Mouse (Mus musculus) kidney, postnatal 36 days (tissue): ENCODE data around the gene Mia3.
"Not testable (repeated sequence)": the region's sequence is repeated elsewhere in the genome, so short reads cannot be mapped to it uniquely, and the experiment has no call there.

ENCODE experiments used
- DNase-seq, 2 experiments: peaks; one replicate each; pipeline ENCODE4 v3.0.0; 2021 to 2022; ENCODE audit warnings: mixed read lengths in 2 of 2

Mia3 gene

DNA sequence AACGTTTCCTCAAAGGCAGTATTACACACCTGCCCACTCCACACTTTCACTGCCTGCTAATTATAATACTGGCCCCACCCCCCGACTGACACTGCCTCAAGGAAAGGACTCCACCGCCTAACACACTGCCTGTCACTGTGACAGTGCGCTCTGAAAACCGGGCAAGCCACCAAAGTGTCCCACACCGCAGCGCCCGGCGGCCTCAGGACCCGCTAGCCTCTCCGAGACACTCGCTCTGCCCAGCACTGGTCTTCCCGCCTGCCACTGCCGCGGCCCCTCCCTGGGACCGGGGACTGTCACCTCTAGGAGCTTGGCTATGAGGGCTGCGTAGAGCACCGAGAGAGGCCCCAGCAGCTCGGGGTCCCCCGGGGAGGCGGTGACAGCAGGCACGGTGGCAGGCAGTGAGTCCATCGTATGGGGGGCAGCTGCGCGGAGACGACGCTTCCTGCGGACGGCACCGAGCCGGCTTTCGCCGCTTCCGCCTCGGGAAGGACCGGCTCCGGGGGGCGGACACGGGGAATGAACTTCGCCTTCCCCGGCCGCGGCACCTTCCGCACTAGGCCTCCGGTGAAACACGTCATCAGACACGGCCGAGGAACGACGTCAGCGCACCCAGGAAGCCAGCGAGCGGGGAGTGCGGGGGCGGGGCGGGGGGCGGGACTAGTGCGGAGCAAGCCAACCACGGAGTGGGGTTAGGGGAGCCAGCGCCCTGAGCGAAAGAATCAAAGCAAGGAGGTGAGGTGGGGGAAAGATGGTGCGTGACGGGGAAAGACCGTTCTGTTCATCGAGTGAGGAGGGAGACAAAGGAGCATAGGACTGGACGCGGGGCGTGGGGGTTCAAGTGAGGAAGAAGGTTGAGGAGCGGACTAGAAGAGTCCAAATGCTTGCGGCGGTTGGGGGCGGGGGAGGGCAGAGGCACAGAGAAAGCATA, 24.2 kb downstream of the Mia3 start:
- DNase-seq, result peak; percentile 94 to 96

DNA sequence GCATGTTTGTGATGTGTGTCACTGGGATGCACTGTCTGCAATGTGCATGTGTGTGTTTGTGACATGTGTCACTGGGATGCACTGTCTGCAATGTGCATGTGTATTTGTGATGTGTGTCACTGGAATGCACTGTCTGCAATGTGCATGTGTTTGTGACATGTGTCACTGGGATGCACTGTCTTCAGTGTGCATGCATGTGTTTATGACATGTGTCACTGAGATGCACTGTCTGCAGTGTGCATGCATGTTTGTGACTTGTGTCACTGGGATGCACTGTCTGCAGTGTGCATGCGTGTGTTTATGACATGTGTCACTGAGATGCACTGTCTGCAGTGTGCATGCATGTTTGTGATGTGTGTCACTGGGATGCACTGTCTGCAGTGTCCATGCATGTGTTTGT, 26.5 kb downstream of the Mia3 start:
- DNase-seq, result not testable (repeated sequence)

DNA sequence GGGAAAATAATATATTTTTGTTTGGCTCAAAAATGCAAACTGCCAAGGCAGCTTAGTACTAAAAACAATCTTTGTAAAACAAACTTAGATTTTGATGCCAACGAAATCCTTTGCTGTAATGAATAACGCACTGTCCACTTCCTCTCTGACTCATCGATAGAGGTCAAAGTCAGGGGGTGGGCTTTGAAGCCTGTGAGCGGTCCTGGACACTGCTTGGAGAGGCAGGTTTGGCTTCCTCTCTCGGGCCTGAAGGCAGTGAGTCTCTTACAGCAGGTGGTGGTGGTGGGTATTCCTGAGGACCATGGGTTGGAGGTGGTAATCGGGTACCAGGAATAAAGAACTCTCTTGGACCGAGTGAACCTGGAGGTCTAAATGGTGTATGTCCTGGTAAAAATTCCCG, 42.2 kb downstream of the Mia3 start:
- no peak for DNase-seq

DNA sequence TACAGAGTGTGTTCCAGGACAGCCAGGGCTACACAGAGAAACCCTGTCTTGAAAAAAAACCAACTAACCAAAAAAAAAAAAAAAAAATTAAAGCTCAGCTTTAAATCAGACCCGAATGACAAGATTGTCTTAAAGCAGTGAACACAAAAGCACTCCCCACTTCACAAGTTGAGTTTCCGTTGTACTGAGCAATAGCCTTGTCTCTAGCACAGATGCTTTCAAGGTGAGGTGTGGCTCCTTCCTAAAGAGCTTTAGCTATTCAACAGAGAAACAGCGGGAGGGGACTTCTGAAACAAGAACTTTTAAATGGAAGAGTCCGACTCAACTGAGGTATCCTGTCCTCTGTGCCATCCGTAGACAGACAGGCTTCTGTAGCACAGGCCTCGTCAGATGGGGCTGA, 44.9 kb downstream of the Mia3 start:
- no peak for DNase-seq

DNA sequence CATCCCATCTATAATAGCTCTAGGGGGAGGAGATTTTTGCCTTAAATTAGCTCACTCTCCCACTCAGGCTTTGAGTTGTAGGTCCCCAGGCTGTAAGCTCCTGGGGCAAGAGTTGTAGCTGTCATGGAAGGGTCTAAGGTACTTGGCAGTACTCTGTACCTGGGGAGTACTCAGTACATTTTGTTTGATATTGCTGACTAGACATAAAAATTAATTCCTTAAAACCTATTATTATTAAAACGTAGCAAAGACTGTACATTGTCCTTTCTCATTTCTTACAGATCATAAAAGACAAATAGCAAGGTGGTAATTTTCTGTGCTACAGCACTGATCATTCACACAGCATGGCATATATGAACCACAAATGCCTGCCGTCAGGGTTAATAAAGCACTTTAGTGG, 45.4 kb downstream of the Mia3 start:
- no peak for DNase-seq

DNA sequence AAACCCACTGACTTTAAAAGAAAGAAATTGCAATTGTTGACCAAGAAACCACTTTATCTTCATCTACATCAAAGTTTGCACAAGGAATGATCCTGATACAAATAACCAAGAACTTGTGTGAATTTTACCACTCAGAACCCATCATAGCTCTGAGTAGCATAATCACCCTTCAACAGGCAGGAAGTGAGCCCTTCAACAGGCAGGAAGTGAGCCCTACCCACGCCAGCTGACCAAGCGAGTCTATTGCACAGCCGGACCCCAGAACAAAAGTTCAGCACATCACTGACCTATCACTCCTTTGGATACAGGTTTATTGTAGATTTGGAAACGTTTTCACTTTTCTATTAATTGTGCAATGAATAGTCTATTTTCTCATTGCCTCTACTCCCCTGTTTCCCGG, 46.9 kb downstream of the Mia3 start:
- not testable (repeated sequence) for DNase-seq

DNA sequence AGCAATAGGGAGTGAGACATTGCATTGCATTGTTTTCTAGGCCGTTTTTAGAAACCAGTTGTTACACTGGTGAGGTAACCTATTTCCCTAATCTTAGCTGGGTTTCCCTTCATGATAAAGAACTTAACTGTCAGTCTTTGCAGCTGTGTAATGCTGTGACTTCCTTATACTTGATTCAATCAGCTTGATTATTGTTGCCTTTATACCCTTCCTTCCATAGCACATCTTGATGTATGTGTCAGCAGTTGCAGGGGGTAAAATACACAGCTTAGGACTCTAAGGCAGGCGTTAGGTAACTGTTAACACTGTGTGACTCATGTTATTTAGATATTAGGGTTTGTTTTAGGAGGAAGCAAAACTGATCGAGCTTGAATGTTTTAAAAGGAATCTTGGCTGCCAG, 48.6 kb downstream of the Mia3 start:
- DNase-seq, result no peak

DNA sequence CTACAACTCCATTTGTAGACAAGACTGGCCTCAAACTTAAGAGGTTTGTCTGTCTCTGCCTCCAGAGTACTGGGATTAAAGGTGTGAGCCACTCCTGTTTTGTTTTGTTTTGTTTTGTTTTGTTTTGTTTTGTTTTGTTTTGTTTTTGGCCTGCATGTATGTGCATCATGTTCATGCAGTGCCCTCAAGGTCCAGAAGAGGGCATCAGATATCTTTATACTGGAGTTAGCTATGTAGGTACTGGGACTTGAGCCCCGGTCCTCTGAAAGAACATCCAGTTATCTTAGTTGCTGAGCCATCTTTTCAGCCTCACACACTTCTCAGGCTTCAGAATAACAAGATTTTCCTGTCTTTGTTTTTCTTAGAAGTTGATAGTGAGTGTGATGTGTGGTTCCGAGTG, 53.6 kb downstream of the Mia3 start:
- peak in 1 of 2 experiments; percentile 53 for DNase-seq

DNA sequence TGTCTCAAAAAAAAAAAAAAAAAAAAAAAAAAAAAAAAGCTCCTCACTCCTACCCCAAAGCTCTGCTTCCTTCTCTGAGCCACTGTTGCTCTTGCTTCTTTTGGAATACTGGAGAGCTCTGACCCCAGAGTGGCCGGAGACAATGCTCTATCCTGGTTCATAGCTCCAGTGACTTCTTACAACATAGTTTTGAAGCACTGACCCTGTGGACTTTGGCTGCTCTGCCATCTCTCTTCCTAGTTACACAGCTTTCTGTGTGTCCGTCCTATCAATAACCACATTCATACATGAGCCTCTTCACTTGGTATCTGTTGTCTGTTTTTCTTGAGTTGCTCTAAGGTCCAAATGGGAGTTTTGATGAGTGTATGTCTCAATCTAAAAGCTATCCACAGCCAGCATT, 57.3 kb downstream of the Mia3 start:
- no peak for DNase-seq

DNA sequence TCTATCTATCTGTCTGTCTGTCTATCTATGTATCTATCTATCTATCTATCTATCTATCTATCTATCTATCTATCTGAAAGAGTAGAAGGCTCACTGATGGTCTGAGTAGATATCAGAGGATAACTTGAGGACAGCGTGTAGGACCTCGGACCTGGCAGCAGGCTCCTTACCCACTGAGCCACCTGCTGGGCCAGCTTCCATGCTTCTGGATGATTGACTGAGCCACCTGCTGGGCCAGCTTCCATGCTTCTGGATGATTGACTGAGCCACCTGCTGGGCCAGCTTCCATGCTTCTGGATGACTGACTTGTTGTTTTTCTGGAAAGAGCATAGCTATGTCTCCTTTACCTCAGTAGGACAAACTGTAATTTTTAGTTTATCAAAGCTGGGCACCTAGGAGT, 59.8 kb downstream of the Mia3 start:
- not testable (repeated sequence) for DNase-seq

DNA sequence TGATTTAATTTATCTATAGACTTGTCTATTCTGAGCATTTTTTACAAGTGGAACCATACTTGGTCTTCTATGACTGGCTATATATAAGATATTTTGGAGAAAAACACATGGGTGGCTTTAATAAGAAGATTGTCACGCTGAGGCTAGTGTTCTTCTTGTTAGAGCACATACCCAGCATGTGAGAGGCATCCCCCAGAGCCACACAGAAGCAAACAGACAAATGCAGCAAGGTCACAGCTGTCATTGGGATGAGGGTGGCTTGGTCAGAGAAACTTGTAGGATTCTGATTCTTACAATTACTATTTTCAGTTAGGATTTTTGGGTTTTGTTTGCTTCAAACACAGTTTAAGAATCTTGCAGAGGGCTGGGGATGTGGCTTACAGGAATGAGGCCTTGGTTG, 60.9 kb downstream of the Mia3 start:
- DNase-seq, result no peak

DNA sequence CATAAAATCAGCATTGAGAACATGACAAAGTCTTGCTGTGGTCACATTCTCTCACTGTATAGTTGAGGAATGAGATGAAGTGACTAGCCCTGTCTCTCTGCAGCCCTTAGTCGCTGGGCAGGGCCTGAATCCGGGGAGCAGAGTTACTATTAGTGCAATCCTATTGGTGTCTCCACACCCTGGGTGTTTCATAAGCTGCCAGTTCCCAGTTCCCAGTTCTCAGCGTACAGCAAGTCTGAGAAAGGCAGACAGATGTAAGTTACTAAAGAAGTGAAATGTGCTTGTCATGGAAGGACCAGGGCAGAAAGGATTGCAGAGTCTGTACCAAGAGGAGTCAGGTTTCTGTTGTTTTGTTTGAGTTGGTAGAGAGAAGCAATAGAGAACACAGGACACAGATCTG, 61.8 kb downstream of the Mia3 start:
- no peak for DNase-seq

DNA sequence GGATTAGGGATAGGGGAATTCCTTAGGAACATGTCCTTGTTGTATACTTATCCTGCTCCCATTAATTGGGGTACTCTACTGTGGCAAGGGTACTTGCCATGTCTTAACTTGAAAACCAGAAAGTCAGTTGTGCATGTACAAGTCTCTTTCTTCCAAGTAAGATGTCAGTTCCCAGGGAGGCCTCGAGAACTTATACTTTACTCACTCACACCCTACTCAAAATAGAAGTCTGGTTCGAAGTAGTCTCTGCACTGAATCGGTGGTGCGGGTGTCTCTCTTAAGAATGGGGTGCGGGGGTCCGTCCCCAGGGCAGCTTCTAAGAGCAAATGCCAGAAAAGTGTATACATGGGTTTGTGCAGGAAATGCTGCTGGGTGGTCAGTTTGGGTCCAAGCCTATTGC, 70.2 kb downstream of the Mia3 start:
- DNase-seq, result peak; percentile 86 to 91

DNA sequence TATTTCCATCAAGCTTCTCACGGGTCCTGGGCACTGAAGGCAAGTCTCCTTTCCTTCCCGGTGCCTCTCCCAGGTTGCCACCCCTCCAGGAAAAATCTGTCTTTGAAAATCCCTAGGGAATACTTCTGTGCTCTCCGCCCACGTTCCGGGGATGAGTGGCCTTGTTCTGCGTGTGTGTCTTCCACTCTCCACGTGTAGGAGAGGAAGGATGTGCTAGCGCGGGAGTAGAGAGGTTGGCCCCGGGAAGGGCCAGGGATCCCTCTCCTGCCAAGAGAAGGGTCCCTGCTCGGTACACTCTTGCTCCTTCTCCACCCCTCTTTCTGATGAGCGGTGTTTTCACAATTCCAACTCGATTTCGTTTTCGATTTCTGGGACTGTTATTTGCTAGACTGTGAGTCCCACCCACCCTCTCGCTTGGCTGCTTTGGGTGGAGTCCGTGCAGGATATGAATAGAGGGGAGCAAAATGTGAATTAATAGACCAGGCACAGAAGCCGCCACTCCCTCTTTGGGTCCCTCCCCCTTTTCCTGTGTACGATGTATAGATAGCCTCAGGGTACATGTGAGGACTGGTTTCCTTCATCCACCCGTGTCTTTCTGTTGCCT, 71.4 kb downstream of the Mia3 start:
- peak; percentile 35 to 38 for DNase-seq

DNA sequence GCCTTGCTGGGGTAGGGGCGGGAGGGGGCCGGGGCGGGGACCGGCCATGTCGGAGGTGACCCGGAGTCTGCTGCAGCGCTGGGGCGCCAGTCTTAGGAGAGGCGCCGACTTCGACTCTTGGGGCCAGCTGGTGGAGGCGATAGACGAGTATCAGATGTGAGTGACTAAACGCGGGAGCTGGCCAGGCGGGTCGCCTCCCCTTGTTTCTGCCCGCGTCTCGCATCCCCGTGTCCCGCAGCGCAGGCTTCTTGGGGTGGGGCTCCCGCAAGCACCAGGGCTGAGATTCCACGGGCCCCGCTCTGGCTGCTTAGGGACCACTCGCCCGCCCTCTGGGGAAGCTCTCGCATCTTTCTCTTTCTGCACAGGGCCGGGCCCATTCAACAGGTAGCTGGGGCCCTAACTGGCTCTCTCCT, 71.9 kb downstream of the Mia3 start:
- DNase-seq, result no peak

DNA sequence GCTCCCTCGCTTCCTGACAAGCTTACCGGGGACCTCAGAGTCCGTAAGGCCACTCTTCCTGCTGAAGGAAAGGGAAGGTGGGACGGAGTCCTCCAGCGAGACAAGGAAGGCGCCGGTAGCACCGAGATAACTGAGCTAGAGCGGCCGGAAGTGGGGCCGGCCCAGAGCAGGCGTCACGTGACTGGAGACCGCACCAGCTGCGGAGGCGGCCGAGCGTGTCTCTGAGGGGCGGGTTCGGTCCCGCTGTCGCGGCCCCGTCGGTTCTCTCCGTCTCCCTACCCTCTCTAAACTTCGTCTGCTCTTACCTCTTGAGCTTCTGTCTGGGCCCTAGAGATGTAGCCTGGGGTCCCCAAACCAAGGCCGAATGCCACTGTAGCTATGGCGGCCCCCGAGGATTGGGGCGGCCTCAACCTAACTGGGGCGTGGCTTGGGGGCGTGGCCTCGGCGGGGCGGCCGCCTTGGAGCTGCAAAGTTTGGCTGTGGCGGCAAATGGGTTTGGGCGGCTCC, 72.4 kb downstream of the Mia3 start, which contains the start of gene Brox:
Gene Brox (minus strand): TSS at position 393 of the 507 bp plus-strand sequence.
- peak; percentile 96 to 99 for DNase-seq

DNA sequence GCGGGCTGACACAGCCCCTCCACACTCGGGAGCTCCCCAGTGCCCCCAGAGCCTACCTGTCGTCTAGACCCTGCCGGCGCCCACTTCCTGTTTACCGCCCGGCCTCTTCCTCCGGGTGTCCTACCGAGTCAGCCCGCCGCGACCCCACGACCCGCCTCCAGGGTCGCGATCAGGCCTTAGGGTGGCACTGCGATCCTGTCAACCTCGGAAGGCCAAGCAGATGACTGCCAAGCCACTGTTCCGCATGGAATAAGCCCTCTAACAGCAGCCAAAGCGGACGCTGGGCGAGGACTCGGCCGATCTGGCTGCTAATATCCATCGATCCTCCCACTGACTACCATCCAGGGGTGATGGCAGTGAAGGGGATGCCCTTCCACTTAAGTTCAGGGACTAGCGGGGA, 72.9 kb downstream of the Mia3 start, which contains the start of gene Aida:
Gene Aida (plus strand): TSS at position 126 of the 400 bp plus-strand sequence.
- DNase-seq, result peak; percentile 34 to 62

DNA sequence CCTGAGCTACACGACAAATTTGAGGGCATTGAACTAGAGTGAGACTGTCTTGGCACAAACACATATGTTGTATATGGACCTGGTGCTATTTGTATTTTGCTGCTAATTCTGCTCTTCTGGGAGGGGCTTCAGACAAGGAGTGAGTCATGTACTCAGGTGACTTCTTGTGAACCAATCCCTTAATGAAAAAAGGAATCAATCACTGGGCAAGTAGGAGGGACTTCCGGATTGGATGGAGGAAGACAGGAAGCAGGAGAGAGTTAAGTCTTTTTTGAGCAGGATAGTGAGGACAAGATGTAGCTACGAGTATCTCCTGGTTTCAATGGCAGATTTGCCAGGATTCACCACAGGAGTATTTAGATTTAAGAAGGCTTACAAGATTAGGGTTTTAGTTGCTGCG, 79.8 kb downstream of the Mia3 start:
- no peak for DNase-seq

DNA sequence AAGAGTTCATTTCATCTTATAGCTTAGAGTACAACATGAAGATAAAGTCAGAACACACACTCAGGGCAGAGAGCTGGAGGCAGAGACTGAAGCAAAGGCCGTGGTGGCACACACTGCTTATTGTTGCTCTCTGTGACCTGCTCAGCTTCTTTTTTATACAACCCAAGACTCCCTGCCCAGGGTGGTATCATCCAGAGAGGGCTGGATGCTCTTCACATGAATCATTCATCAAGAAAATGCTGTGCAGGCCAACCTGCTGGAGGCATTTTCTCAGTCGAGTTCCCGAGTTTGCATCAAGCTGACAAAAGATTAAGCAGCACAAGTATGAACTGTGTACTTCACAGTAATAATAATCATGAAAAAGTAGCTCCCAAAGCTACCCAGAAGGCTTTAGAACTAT, 81.0 kb downstream of the Mia3 start:
- no peak for DNase-seq
